Mouse (Mus musculus): ENCODE measurements at regions not wholly inside any gene's neighbourhood (a gene's known extent, or its start where the extent isn't known, plus 50 kb on each side); places are given as distances from the start of the nearest gene placed in this dataset.

- TF ChIP-seq NANOG (IDR thresholded peaks at IDR 0.05; ENCODE audit: borderline replicate concordance, low read length) (no peak), CTCF (conservative IDR thresholded peaks at IDR 0.05; ENCODE audit: low read length) (no peak), POU5F1 (IDR thresholded peaks at IDR 0.05; ENCODE audit: borderline replicate concordance, low read length) (no peak)
- H3K4me3 ChIP-seq (replicated peaks; ENCODE audit: low read length) = no peak overlapping the region
- peaks cover 3% of the 10 kb centered on the region; the same call in 1 of the 2 replicates for H3K9me3 ChIP-seq (ENCODE audit: low read length)
- H3K36me3 ChIP-seq (ENCODE audit: insufficient read depth, low read length) = no peaks in the 10 kb centered on the region
- H3K27me3 ChIP-seq (ENCODE audit: insufficient read depth, low read length) = no peaks in the 10 kb centered on the region
- H3K4me1 ChIP-seq (replicated peaks; ENCODE audit: low read depth, low read length) = no peaks in the 10 kb centered on the region
Observed at GRCm38 (mm10) chr19:22008053-22008935, 130.6 kb upstream of the Trpm3 start.

- no peaks in the 10 kb centered on the region for H3K36me3 ChIP-seq (ENCODE audit: insufficient read depth, low read length)
- TF ChIP-seq NANOG (IDR thresholded peaks at IDR 0.05; ENCODE audit: borderline replicate concordance, low read length) = no peak
- no peak for TF ChIP-seq POU5F1 (IDR thresholded peaks at IDR 0.05; ENCODE audit: borderline replicate concordance, low read length)
- TF ChIP-seq CTCF (conservative IDR thresholded peaks at IDR 0.05; ENCODE audit: low read length) = no peak
Observed at GRCm38 (mm10) chr19:22010239-22010638, 128.6 kb upstream of the Trpm3 start.

GRCm38 (mm10) chr19:22015854-22016610, 122.8 kb upstream of the Trpm3 start:
- Histone ChIP-seq H3K27me3 (ENCODE audit: insufficient read depth, low read length) (no peaks in the 10 kb centered on the region), H3K36me3 (ENCODE audit: insufficient read depth, low read length) (no peaks in the 10 kb centered on the region), H3K9me3 (ENCODE audit: low read length) (no peaks in the 10 kb centered on the region), H3K4me3 (replicated peaks; ENCODE audit: low read length) (no peak overlapping the region), H3K4me1 (replicated peaks; ENCODE audit: low read depth, low read length) (no peaks in the 10 kb centered on the region)
- TF ChIP-seq NANOG (IDR thresholded peaks at IDR 0.05; ENCODE audit: borderline replicate concordance, low read length) = no peak
- TF ChIP-seq POU5F1 (IDR thresholded peaks at IDR 0.05; ENCODE audit: borderline replicate concordance, low read length) = no peak

More at GRCm38 (mm10) chr19:22010239-22010638, 128.6 kb upstream of the Trpm3 start:
- H3K9me3 ChIP-seq (ENCODE audit: low read length) = peaks cover 3% of the 10 kb centered on the region; the same call in 1 of the 2 replicates
- no peaks in the 10 kb centered on the region for H3K4me1 ChIP-seq (replicated peaks; ENCODE audit: low read depth, low read length)
- no peak overlapping the region for H3K4me3 ChIP-seq (replicated peaks; ENCODE audit: low read length)
- H3K27me3 ChIP-seq (ENCODE audit: insufficient read depth, low read length) = no peaks in the 10 kb centered on the region

GRCm38 (mm10) chr19:22017425-22017824, 121.4 kb upstream of the Trpm3 start:
- H3K9me3 ChIP-seq (ENCODE audit: low read length) = no peaks in the 10 kb centered on the region
- no peak overlapping the region for H3K4me3 ChIP-seq (replicated peaks; ENCODE audit: low read length)
- no peaks in the 10 kb centered on the region for H3K4me1 ChIP-seq (replicated peaks; ENCODE audit: low read depth, low read length)
- no peaks in the 10 kb centered on the region for H3K27me3 ChIP-seq (ENCODE audit: insufficient read depth, low read length)
- no peaks in the 10 kb centered on the region for H3K36me3 ChIP-seq (ENCODE audit: insufficient read depth, low read length)
- no peak for TF ChIP-seq POU5F1 (IDR thresholded peaks at IDR 0.05; ENCODE audit: borderline replicate concordance, low read length)

- Histone ChIP-seq H3K4me3 (replicated peaks; ENCODE audit: low read length) (no peak overlapping the region), H3K9me3 (ENCODE audit: low read length) (no peaks in the 10 kb centered on the region), H3K36me3 (ENCODE audit: insufficient read depth, low read length) (no peaks in the 10 kb centered on the region), H3K4me1 (replicated peaks; ENCODE audit: low read depth, low read length) (no peaks in the 10 kb centered on the region), H3K27me3 (ENCODE audit: insufficient read depth, low read length) (no peaks in the 10 kb centered on the region)
- TF ChIP-seq NANOG (IDR thresholded peaks at IDR 0.05; ENCODE audit: borderline replicate concordance, low read length) (no peak), CTCF (conservative IDR thresholded peaks at IDR 0.05; ENCODE audit: low read length) (no peak), POU5F1 (IDR thresholded peaks at IDR 0.05; ENCODE audit: borderline replicate concordance, low read length) (no peak)
Observed at GRCm38 (mm10) chr19:22027577-22027976, 111.3 kb upstream of the Trpm3 start.

- no peak for TF ChIP-seq POU5F1 (IDR thresholded peaks at IDR 0.05; ENCODE audit: borderline replicate concordance, low read length)
- TF ChIP-seq NANOG (IDR thresholded peaks at IDR 0.05; ENCODE audit: borderline replicate concordance, low read length) = no peak
- TF ChIP-seq CTCF (conservative IDR thresholded peaks at IDR 0.05; ENCODE audit: low read length) = no peak
- H3K9me3 ChIP-seq (ENCODE audit: low read length) = no peaks in the 10 kb centered on the region; the same call in 1 of the 2 replicates
- H3K4me1 ChIP-seq (replicated peaks; ENCODE audit: low read depth, low read length) = no peaks in the 10 kb centered on the region
- no peaks in the 10 kb centered on the region for H3K36me3 ChIP-seq (ENCODE audit: insufficient read depth, low read length)
- no peaks in the 10 kb centered on the region for H3K27me3 ChIP-seq (ENCODE audit: insufficient read depth, low read length)
- H3K4me3 ChIP-seq (replicated peaks; ENCODE audit: low read length) = no peak overlapping the region
Observed at GRCm38 (mm10) chr19:22047657-22048056, 91.2 kb upstream of the Trpm3 start.

GRCm38 (mm10) chr19:22066302-22066701, 72.5 kb upstream of the Trpm3 start:
- H3K4me3 ChIP-seq (replicated peaks; ENCODE audit: low read length) = no peak overlapping the region
- TF ChIP-seq NANOG (IDR thresholded peaks at IDR 0.05; ENCODE audit: borderline replicate concordance, low read length) = no peak
- no peak for TF ChIP-seq CTCF (conservative IDR thresholded peaks at IDR 0.05; ENCODE audit: low read length)
- no peak for TF ChIP-seq POU5F1 (IDR thresholded peaks at IDR 0.05; ENCODE audit: borderline replicate concordance, low read length)
- no peaks in the 10 kb centered on the region for H3K36me3 ChIP-seq (ENCODE audit: insufficient read depth, low read length)
- H3K27me3 ChIP-seq (ENCODE audit: insufficient read depth, low read length) = no peaks in the 10 kb centered on the region
- H3K9me3 ChIP-seq (ENCODE audit: low read length) = no peaks in the 10 kb centered on the region
- no peaks in the 10 kb centered on the region for H3K4me1 ChIP-seq (replicated peaks; ENCODE audit: low read depth, low read length)

- Histone ChIP-seq H3K4me3 (replicated peaks; ENCODE audit: low read length) (no peak overlapping the region), H3K9me3 (ENCODE audit: low read length) (no peaks in the 10 kb centered on the region), H3K27me3 (ENCODE audit: insufficient read depth, low read length) (no peaks in the 10 kb centered on the region), H3K36me3 (ENCODE audit: insufficient read depth, low read length) (no peaks in the 10 kb centered on the region), H3K4me1 (replicated peaks; ENCODE audit: low read depth, low read length) (no peaks in the 10 kb centered on the region)
- TF ChIP-seq POU5F1 (IDR thresholded peaks at IDR 0.05; ENCODE audit: borderline replicate concordance, low read length) = no peak
- TF ChIP-seq NANOG (IDR thresholded peaks at IDR 0.05; ENCODE audit: borderline replicate concordance, low read length) = no peak
- TF ChIP-seq CTCF (conservative IDR thresholded peaks at IDR 0.05; ENCODE audit: low read length) = no peak
Observed at GRCm38 (mm10) chr19:22070246-22071030, 68.4 kb upstream of the Trpm3 start.
